Mouse (Mus musculus): ENCODE measurements at regions not wholly inside any gene's neighbourhood (a gene's known extent, or its start where the extent isn't known, plus 50 kb on each side); places are given as distances from the start of the nearest gene placed in this dataset.

- no peak for DNase-seq (ENCODE audit: low spot score in 2 of 2)
Measured at GRCm38 (mm10) chr12:98043436-98043835, 215.8 kb downstream of the Galc start.

GRCm38 (mm10) chr12:98039677-98040076 lies 219.6 kb downstream of the Galc start:
- no peak for DNase-seq (ENCODE audit: low spot score in 2 of 2)

GRCm38 (mm10) chr12:98023655-98024054 lies 235.6 kb downstream of the Galc start:
- DNase-seq (ENCODE audit: low spot score in 2 of 2): no peak

GRCm38 (mm10) chr12:98014607-98015278 lies 244.5 kb downstream of the Galc start:
- DNase-seq (ENCODE audit: low spot score in 2 of 2): no peak

GRCm38 (mm10) chr12:98009175-98009574 lies 250.1 kb downstream of the Galc start:
- DNase-seq (ENCODE audit: low spot score in 2 of 2): no peak

GRCm38 (mm10) chr12:98005671-98006469 lies 253.4 kb downstream of the Galc start:
- DNase-seq (ENCODE audit: low spot score in 2 of 2): no peak

GRCm38 (mm10) chr12:98002217-98002616 lies 257.0 kb downstream of the Galc start:
- no peak for DNase-seq (ENCODE audit: low spot score in 2 of 2)

- DNase-seq (ENCODE audit: low spot score in 2 of 2): no peak
Measured at GRCm38 (mm10) chr12:97994884-97995283, 264.4 kb downstream of the Galc start.

- no peak for DNase-seq (ENCODE audit: low spot score in 2 of 2)
Measured at GRCm38 (mm10) chr12:97993937-97994336, 265.3 kb downstream of the Galc start.

- DNase-seq (ENCODE audit: low spot score in 2 of 2): no peak
Measured at GRCm38 (mm10) chr12:97983390-97983789, 275.9 kb downstream of the Galc start.

- no peak for DNase-seq (ENCODE audit: low spot score in 2 of 2)
Measured at GRCm38 (mm10) chr12:97978668-97979067, 280.6 kb downstream of the Galc start.

GRCm38 (mm10) chr12:97978178-97978651 lies 281.0 kb downstream of the Galc start:
- no peak for DNase-seq (ENCODE audit: low spot score in 2 of 2)

- DNase-seq (ENCODE audit: low spot score in 2 of 2): no peak
Measured at GRCm38 (mm10) chr12:97977633-97978032, 281.6 kb downstream of the Galc start.

- no peak for DNase-seq (ENCODE audit: low spot score in 2 of 2)
Measured at GRCm38 (mm10) chr12:97973909-97974510, 285.2 kb downstream of the Galc start.

- no peak for DNase-seq (ENCODE audit: low spot score in 2 of 2)
Measured at GRCm38 (mm10) chr12:97957201-97957600, 302.1 kb downstream of the Galc start.

- DNase-seq (ENCODE audit: low spot score in 2 of 2): no peak
Measured at GRCm38 (mm10) chr12:97953336-97953735, 305.9 kb downstream of the Galc start.

GRCm38 (mm10) chr12:97952204-97952603 lies 307.1 kb downstream of the Galc start:
- no peak for DNase-seq (ENCODE audit: low spot score in 2 of 2)

GRCm38 (mm10) chr12:97950072-97950471 lies 309.2 kb downstream of the Galc start:
- no peak for DNase-seq (ENCODE audit: low spot score in 2 of 2)

GRCm38 (mm10) chr12:97947421-97947820 lies 311.8 kb downstream of the Galc start:
- DNase-seq (ENCODE audit: low spot score in 2 of 2): no peak

GRCm38 (mm10) chr12:97938361-97938760 lies 320.9 kb downstream of the Galc start:
- DNase-seq (ENCODE audit: low spot score in 2 of 2): no peak

GRCm38 (mm10) chr12:97929877-97930276 lies 329.4 kb downstream of the Galc start:
- DNase-seq (ENCODE audit: low spot score in 2 of 2): no peak

GRCm38 (mm10) chr12:97927036-97927435 lies 332.2 kb downstream of the Galc start:
- no peak for DNase-seq (ENCODE audit: low spot score in 2 of 2)
